Mouse (Mus musculus) testis, adult 2 months (tissue): ENCODE results near the gene Chst5.

Experiments used
- CTCF ChIP-seq: fragments of 200-500 bp; IDR thresholded peaks from 2 replicates; pipeline ENCODE4 v1.5.1; 2012; ENCODE audit warnings: low read depth, mild to moderate bottlenecking, inconsistent platforms, low read length, moderate library complexity; ENCODE audit not compliant: control insufficient read depth, insufficient read depth, insufficient replicate concordance
- POLR2A ChIP-seq: fragments of 200-500 bp; IDR thresholded peaks from 2 replicates; pipeline ENCODE4 v1.6.1; 2012; ENCODE audit warnings: low read depth, mild to moderate bottlenecking, inconsistent platforms, low read length, moderate library complexity; ENCODE audit not compliant: control insufficient read depth

- TF ChIP-seq CTCF, result no peak
- no peak for TF ChIP-seq POLR2A
These were observed 4.6 kb downstream of the Chst5 start for GRCm38 (mm10) chr8:111905500-111906121.
